Mouse (Mus musculus): ENCODE results near the gene Aes.

DNA sequence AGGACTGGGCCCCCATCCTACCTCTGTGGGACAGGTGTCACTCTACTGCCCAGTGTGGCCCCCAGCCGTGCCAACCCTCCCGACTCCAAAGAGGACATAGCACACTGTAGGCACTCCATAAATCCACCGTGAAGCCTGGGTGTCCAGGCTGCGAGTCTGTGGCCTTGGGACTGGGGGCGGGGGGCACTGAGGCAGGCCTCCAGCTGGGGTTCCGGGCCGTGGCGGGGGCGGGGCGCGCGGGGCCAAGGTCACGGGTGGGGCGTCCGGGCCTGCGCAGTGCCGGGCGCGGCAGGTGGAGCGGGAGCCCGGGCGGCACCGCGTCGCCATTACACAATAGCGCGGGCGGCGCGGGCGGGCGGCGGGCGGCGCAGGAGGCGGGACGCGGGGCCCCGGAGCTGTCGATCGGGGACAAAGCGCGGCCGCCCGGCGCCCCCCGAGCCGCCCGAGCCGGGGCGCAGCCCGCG, at the start of gene Aes:
- TF ChIP-seq CTCF (IDR thresholded peaks at IDR 0.05; ENCODE audit: low read depth, low read length) = no peak
- TF ChIP-seq POLR2AphosphoS5 (IDR thresholded peaks at IDR 0.05; ENCODE audit: insufficient replicate concordance, low read depth, low read length) = no peak
- no peak for TF ChIP-seq TAL1 (conservative IDR thresholded peaks at IDR 0.05; ENCODE audit: low read depth, low read length)
- no peak for TF ChIP-seq GATA1 (IDR thresholded peaks at IDR 0.05; ENCODE audit: borderline replicate concordance, low read length)
- TF ChIP-seq GATA2 (IDR thresholded peaks at IDR 0.05; ENCODE audit: borderline replicate concordance, low read depth, low read length) = no peak

Data from G1E (cell line).